Mouse (Mus musculus): ENCODE measurements around the gene Cd1d1.
A peak's percentile ranks its signal among the peaks of the same experiment; 100 is the strongest.

Cd1d1 gene

DNA sequence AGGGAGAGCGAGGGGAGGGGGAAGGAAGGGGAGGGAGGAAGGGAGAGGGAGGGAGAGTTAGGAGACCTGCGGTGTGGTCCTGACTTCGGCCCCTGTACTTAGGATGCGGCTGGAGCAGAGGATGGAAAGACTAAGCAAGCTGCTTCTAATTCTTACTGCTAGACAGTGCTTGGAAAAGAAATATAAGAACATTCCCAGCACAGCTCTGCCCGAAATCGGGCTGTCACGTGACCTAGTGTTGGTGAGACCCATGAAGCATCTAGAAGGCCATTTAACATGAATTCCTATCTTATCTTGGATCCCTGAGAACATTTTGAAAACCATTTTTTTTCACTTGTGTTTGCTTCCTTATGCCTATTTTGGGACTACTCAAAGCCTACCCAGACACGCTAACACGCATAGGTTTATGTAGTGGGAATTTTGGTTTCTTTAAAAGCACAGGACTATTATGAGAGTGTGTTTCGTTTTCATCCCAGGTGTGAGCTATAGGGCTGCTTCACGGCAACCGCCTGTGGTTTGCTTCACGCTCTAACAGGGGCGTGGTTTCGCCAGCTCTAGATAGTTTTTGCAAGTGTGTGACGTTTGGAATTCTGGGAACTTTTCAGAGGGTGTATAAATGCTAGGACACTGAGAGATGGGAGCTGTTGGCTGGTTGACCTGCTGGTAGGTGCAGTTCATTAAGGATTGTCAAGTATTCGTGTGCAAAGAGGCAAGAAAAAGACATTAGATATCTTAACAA, 38.4 kb downstream of the Cd1d1 start:
- DNase-seq: peak; percentile 69

DNA sequence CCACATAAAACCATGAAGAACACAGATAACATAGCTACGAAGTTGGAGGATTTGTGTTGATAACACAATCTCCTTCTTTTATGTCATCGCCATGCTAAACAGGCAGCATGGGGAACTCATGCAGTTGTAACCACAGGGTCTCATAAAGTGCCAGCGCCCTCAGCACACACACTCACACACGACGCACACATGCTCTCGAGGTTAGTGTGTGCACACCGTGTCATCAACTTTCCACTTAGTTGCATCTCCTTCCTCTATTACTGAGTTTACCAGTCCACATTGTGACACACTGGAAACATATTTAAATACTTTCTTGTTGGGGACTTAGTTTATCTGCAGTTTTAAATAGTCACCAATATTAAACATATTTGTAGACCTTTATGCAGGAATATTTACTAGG, 40.2 kb downstream of the Cd1d1 start:
- no peak for DNase-seq

DNA sequence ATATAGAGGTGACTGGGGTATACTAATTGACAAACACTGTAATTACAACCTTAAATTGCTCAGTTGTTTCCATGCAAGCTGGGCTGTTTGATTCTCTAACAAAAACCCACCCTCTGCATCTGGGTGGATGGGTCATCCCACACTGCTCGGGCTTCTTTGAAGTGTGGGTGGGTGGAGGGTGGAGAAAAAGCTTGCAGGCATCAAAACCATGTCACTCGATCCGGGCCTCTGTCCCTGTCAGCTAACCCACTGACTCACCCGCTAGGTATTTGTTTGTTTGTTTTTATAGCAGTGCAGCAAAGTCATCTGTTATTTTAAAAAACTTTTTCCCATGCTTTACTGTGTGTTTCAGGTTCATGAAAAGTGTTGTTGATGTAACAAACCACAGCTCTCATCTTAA, 43.9 kb downstream of the Cd1d1 start:
- no peak for DNase-seq

DNA sequence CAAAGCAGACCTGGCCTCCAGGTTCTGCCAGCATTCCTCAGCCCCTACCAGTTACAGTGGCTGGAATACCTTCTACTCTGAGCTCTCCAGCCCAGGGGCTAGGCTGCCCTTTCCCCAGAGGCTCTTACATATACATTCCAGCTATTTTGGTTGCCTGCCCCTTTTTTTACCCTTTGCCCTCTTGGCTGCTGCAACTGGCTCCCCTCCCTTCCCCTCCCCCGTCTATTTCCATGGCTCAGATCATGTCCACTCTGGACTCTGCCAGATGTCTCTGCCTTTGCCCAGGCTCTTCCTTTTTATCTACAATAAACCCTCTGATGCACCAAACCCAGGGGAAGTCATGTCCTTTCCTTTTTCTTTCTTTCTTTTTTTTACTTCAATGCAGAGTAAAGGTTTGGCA, 44.7 kb downstream of the Cd1d1 start:
- DNase-seq: no peak

DNA sequence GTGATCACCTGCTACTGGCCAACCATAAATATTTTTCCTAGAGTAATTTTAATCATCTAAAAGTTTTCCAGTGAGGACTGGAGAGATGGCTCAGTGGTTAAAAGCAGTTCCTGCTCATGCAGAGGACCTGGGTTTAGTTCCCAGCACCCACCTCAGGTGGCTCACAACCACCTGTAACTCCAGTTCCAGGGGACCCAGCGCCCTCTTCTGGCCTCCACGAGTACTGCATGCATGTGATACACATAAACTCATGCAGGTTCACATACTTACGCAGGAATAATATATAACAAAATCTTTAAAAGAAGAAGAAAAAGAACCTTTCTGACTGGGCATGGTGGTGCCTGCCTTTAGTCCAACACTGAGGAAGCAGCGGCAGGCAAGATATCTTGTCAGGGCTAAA, 45.4 kb downstream of the Cd1d1 start:
- DNase-seq: peak; percentile 30

DNA sequence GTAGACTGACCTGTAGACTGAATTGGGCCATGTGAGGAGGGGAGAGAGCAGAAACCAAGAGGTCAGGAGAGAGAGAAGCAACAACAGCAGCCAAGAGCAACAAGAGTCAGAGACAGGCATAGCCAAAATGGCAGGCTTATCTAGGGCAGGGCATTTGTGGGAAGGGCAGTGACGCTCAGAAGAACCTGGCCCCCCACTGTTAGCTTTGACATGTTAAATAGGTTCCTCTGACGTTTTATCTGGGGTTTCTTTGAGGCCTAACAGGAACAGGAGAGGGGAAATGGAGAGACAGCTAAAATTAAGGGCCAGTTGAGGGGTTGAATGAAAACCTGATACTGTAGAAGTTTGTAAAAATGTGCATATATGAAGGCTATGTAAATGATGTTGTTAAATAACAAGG, 48.6 kb downstream of the Cd1d1 start:
- DNase-seq: no peak
